Mouse (Mus musculus) olfactory bulb, adult 2 months (tissue): ENCODE measurements around the gene Thpo.

Experiments
- CTCF ChIP-seq: fragments of 200-500 bp; IDR thresholded peaks from 2 replicates; pipeline ENCODE4 v1.5.1; 2012; ENCODE audit warnings: low read depth, mild to moderate bottlenecking, low read length, moderate library complexity; ENCODE audit not compliant: insufficient read depth
- POLR2A ChIP-seq: fragments of 200-500 bp; IDR thresholded peaks from 2 replicates; pipeline ENCODE4 v1.6.1; 2012; ENCODE audit warnings: mild to moderate bottlenecking, low read depth, low read length, moderate library complexity; ENCODE audit not compliant: insufficient read depth

DNA sequence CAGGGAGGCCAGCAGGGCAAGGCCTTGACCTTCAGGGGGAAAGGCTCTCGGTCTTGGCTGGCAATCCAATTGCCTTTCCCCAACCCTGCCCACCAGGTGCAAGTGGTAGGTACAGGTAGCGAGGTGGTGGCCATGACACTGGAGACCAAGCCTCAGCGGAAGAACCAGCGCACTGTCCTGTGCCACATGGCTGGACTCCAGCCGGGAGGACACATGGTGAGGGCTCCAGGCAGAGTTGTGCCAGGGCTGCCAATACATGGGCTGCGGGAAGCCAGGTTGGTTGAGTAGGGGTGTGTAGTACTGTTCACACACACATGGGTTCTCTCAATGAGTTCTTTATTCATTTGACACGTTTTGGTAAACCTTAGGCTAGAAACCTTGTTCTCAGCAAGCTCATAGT is 1.9 kb upstream of the Thpo start:
- no peak for TF ChIP-seq POLR2A
- no peak for TF ChIP-seq CTCF
